Mouse (Mus musculus): Measurements from ENCODE around the gene Rgs4. TPM values are rescaled to one million over a fixed set of nuclear protein-coding genes. Genes with fewer than 3 reads are reported as not detected.

Gene Rgs4
- 100 to 1,000 TPM; 107 to 122 TPM for total RNA-seq (2021)
- long read RNA-seq, experiment 1, transcript Rgs4-201 (5 exons, 2,941 nt) = major isoform, 36 of 45 reads
- long read RNA-seq, experiment 1, partial matches to known transcripts = 9 of 45 reads
- long read RNA-seq, experiment 1, other reads (novel, unspliced or antisense) = 0 of 45 reads
- long read RNA-seq, experiment 2, transcript Rgs4-201 (5 exons, 2,941 nt) = major isoform, 55 of 66 reads
- long read RNA-seq, experiment 2, partial matches to known transcripts = 3 of 66 reads
- long read RNA-seq, experiment 2, other reads (novel, unspliced or antisense) = 8 of 66 reads

GRCm38 (mm10) chr1:169747473-169747872 lies at the start of gene Rgs4:
Rgs4 (minus strand) TSS chr1:169747642.
- DNase-seq (ENCODE audit: low spot score in 2 of 2) = peak; percentile 85 to 86
- Histone ChIP-seq H3K4me3 (peak within 1 kb of the TSS; percentile 79), H3K27ac (peak within 1 kb of the TSS; percentile 92)
- TF ChIP-seq CTCF (conservative IDR thresholded peaks at IDR 0.05) = no peak

- H3K27ac ChIP-seq = no peak overlapping the region
- no peak for DNase-seq (ENCODE audit: low spot score in 2 of 2)
- no peak for TF ChIP-seq CTCF (conservative IDR thresholded peaks at IDR 0.05)
- no peak overlapping the region for H3K4me3 ChIP-seq
These were observed 45.0 kb upstream of the Rgs4 start for GRCm38 (mm10) chr1:169792437-169792836.

GRCm38 (mm10) chr1:169785981-169786380 lies 38.5 kb upstream of the Rgs4 start:
- TF ChIP-seq CTCF (conservative IDR thresholded peaks at IDR 0.05) = no peak
- no peak for DNase-seq (ENCODE audit: low spot score in 2 of 2)
- Histone ChIP-seq H3K27ac (no peak overlapping the region), H3K4me3 (no peak overlapping the region)

GRCm38 (mm10) chr1:169776566-169776965 lies 29.1 kb upstream of the Rgs4 start:
- Histone ChIP-seq H3K27ac (no peak overlapping the region), H3K4me3 (no peak overlapping the region)
- no peak for DNase-seq (ENCODE audit: low spot score in 2 of 2)
- TF ChIP-seq CTCF (conservative IDR thresholded peaks at IDR 0.05) = 0 out of 2 replicates have a peak, but pooled peaks have one; percentile 9

- no peak for DNase-seq (ENCODE audit: low spot score in 2 of 2)
- peak overlapping the region; percentile 70 for H3K27ac ChIP-seq
These were observed 17.1 kb upstream of the Rgs4 start for GRCm38 (mm10) chr1:169764619-169764955.

GRCm38 (mm10) chr1:169763858-169764618 lies 16.6 kb upstream of the Rgs4 start:
- no peak for TF ChIP-seq CTCF (conservative IDR thresholded peaks at IDR 0.05)
- H3K4me3 ChIP-seq = no peak overlapping the region
- H3K27ac ChIP-seq = peak overlapping the region; percentile 71
- DNase-seq (ENCODE audit: low spot score in 2 of 2) = peak; percentile 58 to 77

More at GRCm38 (mm10) chr1:169764619-169764955, 17.1 kb upstream of the Rgs4 start:
- TF ChIP-seq CTCF (conservative IDR thresholded peaks at IDR 0.05) = no peak
- H3K4me3 ChIP-seq = no peak overlapping the region

- no peak for TF ChIP-seq CTCF (conservative IDR thresholded peaks at IDR 0.05)
- H3K27ac ChIP-seq = no peak overlapping the region
- DNase-seq (ENCODE audit: low spot score in 2 of 2) = no peak
- no peak overlapping the region for H3K4me3 ChIP-seq
These were observed 15.1 kb upstream of the Rgs4 start for GRCm38 (mm10) chr1:169762524-169762923.

- Histone ChIP-seq H3K27ac (no peak overlapping the region), H3K4me3 (no peak overlapping the region)
- TF ChIP-seq CTCF (conservative IDR thresholded peaks at IDR 0.05) = no peak
- no peak for DNase-seq (ENCODE audit: low spot score in 2 of 2)
These were observed 9.1 kb upstream of the Rgs4 start for GRCm38 (mm10) chr1:169756532-169756931.

- DNase-seq (ENCODE audit: low spot score in 2 of 2) = no peak
- Histone ChIP-seq H3K27ac (no peak overlapping the region), H3K4me3 (no peak overlapping the region)
- TF ChIP-seq CTCF (conservative IDR thresholded peaks at IDR 0.05) = no peak
These were observed 5.0 kb upstream of the Rgs4 start for GRCm38 (mm10) chr1:169752395-169752794.

- no peak for TF ChIP-seq CTCF (conservative IDR thresholded peaks at IDR 0.05)
- DNase-seq (ENCODE audit: low spot score in 2 of 2) = no peak
- peak overlapping the region; percentile 79 for H3K4me3 ChIP-seq
- peak overlapping the region; percentile 49; the same call in 1 of the 2 replicates for H3K27ac ChIP-seq
These were observed 997 bp upstream of the Rgs4 start for GRCm38 (mm10) chr1:169748439-169748838.

GRCm38 (mm10) chr1:169747902-169748301 lies 460 bp upstream of the Rgs4 start:
- Histone ChIP-seq H3K4me3 (peak overlapping the region; percentile 79), H3K27ac (peak overlapping the region; percentile 92)
- TF ChIP-seq CTCF (conservative IDR thresholded peaks at IDR 0.05) = no peak
- DNase-seq (ENCODE audit: low spot score in 2 of 2) = no peak

- no peak for TF ChIP-seq CTCF (conservative IDR thresholded peaks at IDR 0.05)
- DNase-seq (ENCODE audit: low spot score in 2 of 2) = no peak
- no peak overlapping the region for H3K27ac ChIP-seq
- no peak overlapping the region for H3K4me3 ChIP-seq
These were observed 6.3 kb downstream of the Rgs4 start for GRCm38 (mm10) chr1:169741147-169741546.

GRCm38 (mm10) chr1:169737231-169737630 lies 10.2 kb downstream of the Rgs4 start:
- no peak for DNase-seq (ENCODE audit: low spot score in 2 of 2)
- Histone ChIP-seq H3K4me3 (no peak overlapping the region), H3K27ac (peak overlapping the region; percentile 55; the same call in 1 of the 2 replicates)
- TF ChIP-seq CTCF (conservative IDR thresholded peaks at IDR 0.05) = no peak

Data from layer of hippocampus, adult 2 months (tissue).